Mouse (Mus musculus): ENCODE measurements at regions not wholly inside any gene's neighbourhood (a gene's known extent, or its start where the extent isn't known, plus 50 kb on each side); places are given as distances from the start of the nearest gene placed in this dataset.

DNA sequence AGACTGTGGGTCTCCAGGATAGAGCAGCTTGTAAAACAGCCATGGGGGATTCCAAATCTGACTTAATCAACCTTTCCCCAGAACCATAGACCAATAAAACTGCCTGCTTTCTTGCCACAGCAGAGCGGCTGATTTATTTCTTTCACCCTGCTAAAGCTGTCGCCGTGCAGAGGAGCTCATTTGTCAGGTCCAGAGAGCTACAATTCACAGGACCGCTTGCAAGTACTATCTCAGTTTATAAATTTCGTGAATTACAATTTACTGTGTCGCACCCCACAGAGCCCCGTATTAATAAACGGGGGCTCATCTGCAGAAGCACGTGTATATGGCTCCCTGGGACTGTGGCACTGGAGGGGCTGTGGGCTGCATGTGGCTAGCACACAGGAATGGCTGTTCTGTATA lies 185.4 kb upstream of the Bmper start:
- ATAC-seq (ENCODE audit: low FRiP score), result no peak
- Histone ChIP-seq H3K36me3 (ENCODE audit: insufficient read depth, low read length) (no peaks in the 10 kb centered on the region), H3K27ac (ENCODE audit: low read depth, low read length) (no peak overlapping the region), H3K4me2 (ENCODE audit: low read depth, low read length, poor library complexity, severe bottlenecking) (no peak overlapping the region), H3K9ac (replicated peaks; ENCODE audit: low read length, poor library complexity, severe bottlenecking) (no peak overlapping the region), H3K4me3 (ENCODE audit: low read depth, low read length) (no peak overlapping the region), H3K9me3 (ENCODE audit: low read length) (no peaks in the 10 kb centered on the region), H3K27me3 (ENCODE audit: insufficient read depth, low read length) (no peaks in the 10 kb centered on the region), H3K4me1 (ENCODE audit: insufficient read depth, low read length) (peaks cover 7% of the 10 kb centered on the region)
- DNase-seq (ENCODE audit: low spot score), result no peak
- 56% methylated on average over 9 of the region's 9 CpGs for WGBS
- no peak for TF ChIP-seq CTCF (IDR thresholded peaks at IDR 0.05)

DNA sequence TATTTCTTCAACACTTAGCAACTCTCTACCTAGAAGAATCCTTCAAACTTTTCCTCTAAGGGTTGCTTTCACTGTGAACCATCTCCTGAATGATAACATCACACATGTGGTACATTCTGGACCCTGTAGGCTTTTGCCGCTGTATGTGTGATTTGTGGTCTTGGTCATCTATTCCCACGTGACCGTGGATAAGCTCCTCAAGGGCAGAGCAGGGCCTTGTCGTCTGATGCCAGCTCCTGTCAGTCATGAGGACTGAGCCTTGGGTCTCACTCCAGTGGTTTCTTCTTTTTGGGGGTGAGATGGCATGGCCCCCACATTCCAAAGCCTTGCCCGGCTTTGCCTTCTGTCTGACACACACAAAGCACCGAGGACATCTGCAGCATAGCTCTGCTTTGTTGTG lies 183.3 kb upstream of the Bmper start:
- Histone ChIP-seq H3K4me2 (ENCODE audit: low read depth, low read length, poor library complexity, severe bottlenecking) (no peak overlapping the region), H3K9me3 (ENCODE audit: low read length) (no peaks in the 10 kb centered on the region), H3K9ac (replicated peaks; ENCODE audit: low read length, poor library complexity, severe bottlenecking) (no peak overlapping the region), H3K27ac (ENCODE audit: low read depth, low read length) (no peak overlapping the region), H3K4me3 (ENCODE audit: low read depth, low read length) (no peak overlapping the region), H3K27me3 (ENCODE audit: insufficient read depth, low read length) (no peaks in the 10 kb centered on the region), H3K4me1 (ENCODE audit: insufficient read depth, low read length) (peaks cover 7% of the 10 kb centered on the region), H3K36me3 (ENCODE audit: insufficient read depth, low read length) (no peaks in the 10 kb centered on the region)
- DNase-seq (ENCODE audit: low spot score), result no peak
- 80% methylated on average over 6 of the region's 6 CpGs for WGBS
- no peak for TF ChIP-seq CTCF (IDR thresholded peaks at IDR 0.05)
- no peak for ATAC-seq (ENCODE audit: low FRiP score)

DNA sequence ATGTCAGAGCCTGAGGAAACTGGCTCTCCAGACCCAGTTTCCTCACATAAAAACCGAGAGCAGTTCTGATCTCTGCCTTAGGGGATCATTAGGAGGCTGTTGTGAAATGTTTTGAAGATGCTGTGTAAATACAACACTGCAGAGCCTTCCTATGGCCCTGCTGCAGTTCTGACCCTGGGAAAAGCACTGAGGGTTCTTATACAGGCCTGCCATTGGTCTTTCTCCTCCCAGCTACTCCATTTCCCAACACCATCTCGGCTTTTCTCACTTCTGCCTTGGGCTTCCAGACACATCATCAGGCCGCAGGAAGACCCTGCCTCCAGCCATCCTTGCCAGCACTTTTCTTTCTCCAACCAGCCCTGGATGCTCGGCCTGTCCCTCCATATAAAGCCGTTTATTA lies 181.9 kb upstream of the Bmper start:
- peaks cover 7% of the 10 kb centered on the region for H3K4me1 ChIP-seq (ENCODE audit: insufficient read depth, low read length)
- no peaks in the 10 kb centered on the region for H3K27me3 ChIP-seq (ENCODE audit: insufficient read depth, low read length)
- no peak for DNase-seq (ENCODE audit: low spot score)
- H3K36me3 ChIP-seq (ENCODE audit: insufficient read depth, low read length), result no peaks in the 10 kb centered on the region
- no peak overlapping the region for H3K27ac ChIP-seq (ENCODE audit: low read depth, low read length)
- no peak for TF ChIP-seq CTCF (IDR thresholded peaks at IDR 0.05)
- no peak overlapping the region for H3K4me2 ChIP-seq (ENCODE audit: low read depth, low read length, poor library complexity, severe bottlenecking)
- no peaks in the 10 kb centered on the region for H3K9me3 ChIP-seq (ENCODE audit: low read length)
- no peak for ATAC-seq (ENCODE audit: low FRiP score)
- WGBS, result 63% methylated on average over 5 of the region's 5 CpGs
- no peak overlapping the region for H3K9ac ChIP-seq (replicated peaks; ENCODE audit: low read length, poor library complexity, severe bottlenecking)
- H3K4me3 ChIP-seq (ENCODE audit: low read depth, low read length), result no peak overlapping the region

GRCm38 (mm10) chr9:23041537-23042472 lies 181.1 kb upstream of the Bmper start:
- H3K4me1 ChIP-seq (ENCODE audit: insufficient read depth, low read length), result no peaks in the 10 kb centered on the region
- ATAC-seq (ENCODE audit: low FRiP score), result no peak
- 73% methylated on average over 22 of the region's 22 CpGs for WGBS

DNA sequence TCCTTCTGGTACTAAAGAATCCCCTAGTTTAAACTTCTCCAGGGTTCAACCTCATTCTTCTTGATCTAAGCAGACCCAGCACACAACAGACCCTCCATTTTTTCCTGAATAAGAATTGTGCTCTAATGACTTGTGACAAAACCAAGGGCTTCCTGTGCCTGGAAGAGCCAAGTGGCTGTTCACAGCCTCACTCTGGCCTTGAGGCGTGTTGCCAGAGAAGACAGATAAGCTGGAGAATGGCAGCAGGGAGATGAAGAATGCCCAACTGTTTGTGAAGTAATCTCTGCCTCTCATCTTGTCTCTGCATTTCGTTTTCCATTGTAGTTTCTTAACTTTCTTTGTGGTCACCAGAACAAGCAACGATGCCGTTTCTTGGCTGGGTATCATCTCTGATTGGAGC lies 179.9 kb upstream of the Bmper start:
- Histone ChIP-seq H3K4me1 (ENCODE audit: insufficient read depth, low read length) (no peaks in the 10 kb centered on the region), H3K4me2 (ENCODE audit: low read depth, low read length, poor library complexity, severe bottlenecking) (no peak overlapping the region), H3K9ac (replicated peaks; ENCODE audit: low read length, poor library complexity, severe bottlenecking) (no peak overlapping the region), H3K36me3 (ENCODE audit: insufficient read depth, low read length) (no peaks in the 10 kb centered on the region), H3K27ac (ENCODE audit: low read depth, low read length) (no peak overlapping the region), H3K4me3 (ENCODE audit: low read depth, low read length) (no peak overlapping the region), H3K27me3 (ENCODE audit: insufficient read depth, low read length) (no peaks in the 10 kb centered on the region), H3K9me3 (ENCODE audit: low read length) (no peaks in the 10 kb centered on the region)
- WGBS, result 94% methylated on average over 4 of the region's 4 CpGs
- TF ChIP-seq CTCF (IDR thresholded peaks at IDR 0.05), result no peak
- no peak for DNase-seq (ENCODE audit: low spot score)
- no peak for ATAC-seq (ENCODE audit: low FRiP score)

More at GRCm38 (mm10) chr9:23041537-23042472, 181.1 kb upstream of the Bmper start:
- H3K4me3 ChIP-seq (ENCODE audit: low read depth, low read length), result no peak overlapping the region
- DNase-seq (ENCODE audit: low spot score), result no peak
- no peak overlapping the region for H3K27ac ChIP-seq (ENCODE audit: low read depth, low read length)
- H3K27me3 ChIP-seq (ENCODE audit: insufficient read depth, low read length), result no peaks in the 10 kb centered on the region
- H3K36me3 ChIP-seq (ENCODE audit: insufficient read depth, low read length), result no peaks in the 10 kb centered on the region
- TF ChIP-seq CTCF (IDR thresholded peaks at IDR 0.05), result no peak
- H3K9ac ChIP-seq (replicated peaks; ENCODE audit: low read length, poor library complexity, severe bottlenecking), result no peak overlapping the region
- H3K4me2 ChIP-seq (ENCODE audit: low read depth, low read length, poor library complexity, severe bottlenecking), result no peak overlapping the region
- no peaks in the 10 kb centered on the region for H3K9me3 ChIP-seq (ENCODE audit: low read length)

GRCm38 (mm10) chr9:23045486-23045885 lies 177.4 kb upstream of the Bmper start:
- H3K36me3 ChIP-seq (ENCODE audit: insufficient read depth, low read length), result no peaks in the 10 kb centered on the region
- 0 out of 2 replicates have a peak, but pooled peaks cover 1% of the 10 kb centered on the region for H3K4me1 ChIP-seq (ENCODE audit: insufficient read depth, low read length)
- no peaks in the 10 kb centered on the region for H3K9me3 ChIP-seq (ENCODE audit: low read length)
- 23% methylated on average over 2 of the region's 2 CpGs for WGBS
- no peak overlapping the region for H3K4me2 ChIP-seq (ENCODE audit: low read depth, low read length, poor library complexity, severe bottlenecking)
- H3K4me3 ChIP-seq (ENCODE audit: low read depth, low read length), result no peak overlapping the region
- H3K9ac ChIP-seq (replicated peaks; ENCODE audit: low read length, poor library complexity, severe bottlenecking), result no peak overlapping the region
- no peak for ATAC-seq (ENCODE audit: low FRiP score)
- DNase-seq (ENCODE audit: low spot score), result no peak
- no peaks in the 10 kb centered on the region for H3K27me3 ChIP-seq (ENCODE audit: insufficient read depth, low read length)
- TF ChIP-seq CTCF (IDR thresholded peaks at IDR 0.05), result no peak
- no peak overlapping the region for H3K27ac ChIP-seq (ENCODE audit: low read depth, low read length)

Measured in midbrain, postnatal 0 days (tissue).